Mouse (Mus musculus): ENCODE measurements around the gene Nubp2. TPM values are rescaled to one million over a fixed set of nuclear protein-coding genes. Genes with fewer than 3 reads are reported as not detected.

Nubp2 gene
- polyA plus RNA-seq, 1 experiment from 2014 or later, result 49.6 TPM

- no peak overlapping the region for H3K4me3 ChIP-seq
- 94% methylated on average over 12 of the region's 12 CpGs for WGBS
- no peak for ATAC-seq (ENCODE audit: low FRiP score, low read depth)
- no peak overlapping the region for H3K4me2 ChIP-seq (replicated peaks)
- no peaks in the 10 kb centered on the region for H3K27me3 ChIP-seq
- no peak overlapping the region for H3K9ac ChIP-seq
- H3K4me1 ChIP-seq, result peaks cover 42% of the 10 kb centered on the region
- H3K9me3 ChIP-seq, result no peaks in the 10 kb centered on the region
- peaks cover 53% of the 10 kb centered on the region for H3K36me3 ChIP-seq
- H3K27ac ChIP-seq, result no peak overlapping the region
Measured at GRCm38 (mm10) chr17:24892785-24893184, 6.6 kb upstream of the Nubp2 start.

- no peaks in the 10 kb centered on the region for H3K27me3 ChIP-seq
- H3K4me1 ChIP-seq, result peaks cover 37% of the 10 kb centered on the region
- no peak overlapping the region for H3K27ac ChIP-seq
- H3K36me3 ChIP-seq, result peaks cover 44% of the 10 kb centered on the region
- no peak overlapping the region for H3K9ac ChIP-seq
- no peak overlapping the region for H3K4me2 ChIP-seq (replicated peaks)
- ATAC-seq (ENCODE audit: low FRiP score, low read depth), result no peak
- 89% methylated on average over 13 of the region's 13 CpGs for WGBS
- H3K4me3 ChIP-seq, result no peak overlapping the region
- no peaks in the 10 kb centered on the region for H3K9me3 ChIP-seq
Measured at GRCm38 (mm10) chr17:24891321-24891720, 5.2 kb upstream of the Nubp2 start.

- WGBS, result 85% methylated on average over 19 of the region's 19 CpGs
- no peak overlapping the region for H3K9ac ChIP-seq
- ATAC-seq (ENCODE audit: low FRiP score, low read depth), result no peak
- H3K9me3 ChIP-seq, result no peaks in the 10 kb centered on the region
- peaks cover 44% of the 10 kb centered on the region for H3K36me3 ChIP-seq
- no peak overlapping the region for H3K4me2 ChIP-seq (replicated peaks)
- H3K27ac ChIP-seq, result no peak overlapping the region
- no peaks in the 10 kb centered on the region for H3K27me3 ChIP-seq
- H3K4me1 ChIP-seq, result peaks cover 32% of the 10 kb centered on the region
- H3K4me3 ChIP-seq, result no peak overlapping the region
Measured at GRCm38 (mm10) chr17:24890151-24891092, 4.3 kb upstream of the Nubp2 start.

- Histone ChIP-seq H3K27ac (no peak overlapping the region), H3K36me3 (peaks cover 53% of the 10 kb centered on the region), H3K27me3 (no peaks in the 10 kb centered on the region), H3K4me3 (no peak overlapping the region), H3K9me3 (no peaks in the 10 kb centered on the region), H3K4me1 (peaks cover 30% of the 10 kb centered on the region), H3K4me2 (replicated peaks) (no peak overlapping the region), H3K9ac (no peak overlapping the region)
- 92% methylated on average over 3 of the region's 3 CpGs for WGBS
- no peak for ATAC-seq (ENCODE audit: low FRiP score, low read depth)
Measured at GRCm38 (mm10) chr17:24888862-24889261, 2.7 kb upstream of the Nubp2 start.

- 65% methylated on average over 18 of the region's 18 CpGs for WGBS
- Histone ChIP-seq H3K4me2 (replicated peaks) (peak overlapping the region; percentile 98), H3K36me3 (peaks cover 52% of the 10 kb centered on the region)
Measured at GRCm38 (mm10) chr17:24887291-24888080, 1.3 kb upstream of the Nubp2 start.

GRCm38 (mm10) chr17:24886932-24887271, 753 bp upstream of the Nubp2 start:
- no peaks in the 10 kb centered on the region for H3K9me3 ChIP-seq
- ATAC-seq (ENCODE audit: low FRiP score, low read depth), result peak; percentile 4; the same call in 1 of the 2 replicates
- no peaks in the 10 kb centered on the region for H3K27me3 ChIP-seq
- H3K4me2 ChIP-seq (replicated peaks), result peak overlapping the region; percentile 98
- peak overlapping the region; percentile 86 for H3K4me3 ChIP-seq
- WGBS, result under 1% methylated on average over 18 of the region's 18 CpGs
- H3K27ac ChIP-seq, result no peak overlapping the region
- H3K36me3 ChIP-seq, result peaks cover 46% of the 10 kb centered on the region
- H3K9ac ChIP-seq, result peak overlapping the region; percentile 86
- peaks cover 25% of the 10 kb centered on the region for H3K4me1 ChIP-seq

More at GRCm38 (mm10) chr17:24887291-24888080, 1.3 kb upstream of the Nubp2 start:
- Histone ChIP-seq H3K27ac (no peak overlapping the region), H3K9ac (peak overlapping the region; percentile 86), H3K9me3 (no peaks in the 10 kb centered on the region), H3K27me3 (no peaks in the 10 kb centered on the region), H3K4me3 (peak overlapping the region; percentile 86), H3K4me1 (peaks cover 25% of the 10 kb centered on the region)
- ATAC-seq (ENCODE audit: low FRiP score, low read depth), result no peak

GRCm38 (mm10) chr17:24885356-24886133, 604 bp downstream of the Nubp2 start:
- ATAC-seq (ENCODE audit: low FRiP score, low read depth), result no peak

GRCm38 (mm10) chr17:24884391-24884790, 1.8 kb downstream of the Nubp2 start:
- Histone ChIP-seq H3K4me2 (replicated peaks) (no peak overlapping the region), H3K27ac (no peak overlapping the region), H3K9ac (no peak overlapping the region), H3K4me3 (no peak overlapping the region), H3K4me1 (peaks cover 25% of the 10 kb centered on the region), H3K9me3 (no peaks in the 10 kb centered on the region), H3K27me3 (no peaks in the 10 kb centered on the region), H3K36me3 (peaks cover 22% of the 10 kb centered on the region)
- ATAC-seq (ENCODE audit: low FRiP score, low read depth), result no peak
- WGBS, result 87% methylated on average over 6 of the region's 6 CpGs

More at GRCm38 (mm10) chr17:24885356-24886133, 604 bp downstream of the Nubp2 start:
- 27% methylated on average over 22 of the region's 22 CpGs for WGBS
- H3K36me3 ChIP-seq, result peaks cover 32% of the 10 kb centered on the region
- H3K9ac ChIP-seq, result peak overlapping the region; percentile 72
- peak overlapping the region; percentile 76 for H3K4me3 ChIP-seq
- H3K9me3 ChIP-seq, result no peaks in the 10 kb centered on the region
- peak overlapping the region; percentile 94 for H3K4me2 ChIP-seq (replicated peaks)
- H3K4me1 ChIP-seq, result peaks cover 25% of the 10 kb centered on the region
- H3K27me3 ChIP-seq, result no peaks in the 10 kb centered on the region
- H3K27ac ChIP-seq, result no peak overlapping the region

- Histone ChIP-seq H3K4me3 (no peak overlapping the region), H3K27ac (no peak overlapping the region), H3K27me3 (no peaks in the 10 kb centered on the region), H3K9me3 (no peaks in the 10 kb centered on the region), H3K4me1 (peaks cover 14% of the 10 kb centered on the region), H3K36me3 (peaks cover 22% of the 10 kb centered on the region), H3K9ac (no peak overlapping the region), H3K4me2 (replicated peaks) (no peak overlapping the region)
- WGBS, result 45% methylated on average over 7 of the region's 7 CpGs
- ATAC-seq (ENCODE audit: low FRiP score, low read depth), result no peak
Measured at GRCm38 (mm10) chr17:24881738-24882440, 4.3 kb downstream of the Nubp2 start.

GRCm38 (mm10) chr17:24878531-24878930, 7.6 kb downstream of the Nubp2 start:
- Histone ChIP-seq H3K36me3 (peaks cover 10% of the 10 kb centered on the region), H3K27me3 (no peaks in the 10 kb centered on the region), H3K4me1 (0 out of 2 replicates have a peak, but pooled peaks cover 6% of the 10 kb centered on the region), H3K27ac (no peak overlapping the region), H3K9ac (peak overlapping the region; percentile 39; the same call in 1 of the 2 replicates), H3K4me3 (no peak overlapping the region), H3K4me2 (replicated peaks) (no peak overlapping the region), H3K9me3 (no peaks in the 10 kb centered on the region)
- WGBS, result 70% methylated on average over 8 of the region's 8 CpGs
- no peak for ATAC-seq (ENCODE audit: low FRiP score, low read depth)

GRCm38 (mm10) chr17:24878117-24878397, 8.1 kb downstream of the Nubp2 start:
- H3K9me3 ChIP-seq, result no peaks in the 10 kb centered on the region
- 0 out of 2 replicates have a peak, but pooled peaks cover 6% of the 10 kb centered on the region for H3K4me1 ChIP-seq
- no peak overlapping the region for H3K27ac ChIP-seq
- H3K4me2 ChIP-seq (replicated peaks), result no peak overlapping the region
- H3K4me3 ChIP-seq, result no peak overlapping the region
- ATAC-seq (ENCODE audit: low FRiP score, low read depth), result no peak
- H3K36me3 ChIP-seq, result peaks cover 5% of the 10 kb centered on the region
- H3K27me3 ChIP-seq, result no peaks in the 10 kb centered on the region
- WGBS, result 24% methylated on average over 5 of the region's 5 CpGs
- peak overlapping the region; percentile 39 for H3K9ac ChIP-seq
